Mouse (Mus musculus) embryo, embryonic 11 days (tissue): ENCODE results near the gene Atcay.
"Not testable (repeated sequence)": the region's sequence is repeated elsewhere in the genome, so short reads cannot be mapped to it uniquely, and the experiment has no call there.

Experiments
- DNase-seq: peaks from one replicate; pipeline ENCODE4 v3.0.0-alpha.2; 2015

The Atcay gene

GRCm38 (mm10) chr10:81240876-81241275, 10.2 kb upstream of the Atcay start:
- peak; percentile 80 for DNase-seq

- DNase-seq = no peak
These were observed 8.0 kb upstream of the Atcay start for GRCm38 (mm10) chr10:81238618-81239017.

GRCm38 (mm10) chr10:81236471-81237268, 6.0 kb upstream of the Atcay start:
- DNase-seq = no peak

GRCm38 (mm10) chr10:81234206-81234605, 3.6 kb upstream of the Atcay start:
- DNase-seq = no peak

- no peak for DNase-seq
These were observed 2.6 kb upstream of the Atcay start for GRCm38 (mm10) chr10:81233226-81233585.

- DNase-seq = peak; percentile 91
These were observed 2.1 kb upstream of the Atcay start, which contains the start of gene Zfr2 for GRCm38 (mm10) chr10:81232580-81233225. Zfr2 (plus strand) TSS chr10:81233155.

GRCm38 (mm10) chr10:81231436-81231835, 803 bp upstream of the Atcay start:
- DNase-seq = no peak

- no peak for DNase-seq
These were observed 747 bp downstream of the Atcay start for GRCm38 (mm10) chr10:81229735-81230437.

GRCm38 (mm10) chr10:81223731-81224130, 6.9 kb downstream of the Atcay start:
- not testable (repeated sequence) for DNase-seq

GRCm38 (mm10) chr10:81221402-81222015, 9.1 kb downstream of the Atcay start:
- DNase-seq = no peak

- peak; percentile 65 for DNase-seq
These were observed 12.7 kb downstream of the Atcay start for GRCm38 (mm10) chr10:81217964-81218363.

GRCm38 (mm10) chr10:81217267-81217666, 13.4 kb downstream of the Atcay start:
- not testable (repeated sequence) for DNase-seq

GRCm38 (mm10) chr10:81216810-81217209, 13.8 kb downstream of the Atcay start:
- DNase-seq = no peak

- no peak for DNase-seq
These were observed 14.4 kb downstream of the Atcay start for GRCm38 (mm10) chr10:81216260-81216659.

GRCm38 (mm10) chr10:81210154-81210553, 20.5 kb downstream of the Atcay start:
- DNase-seq = no peak

GRCm38 (mm10) chr10:81204137-81204536, 26.5 kb downstream of the Atcay start:
- no peak for DNase-seq

GRCm38 (mm10) chr10:81202978-81203720, 27.5 kb downstream of the Atcay start:
- DNase-seq = no peak

- no peak for DNase-seq
These were observed 28.6 kb downstream of the Atcay start, which contains the start of gene Nmrk2 for GRCm38 (mm10) chr10:81201807-81202758. Nmrk2 (minus strand) TSS chr10:81202051.

GRCm38 (mm10) chr10:81200605-81201287, 29.9 kb downstream of the Atcay start:
- DNase-seq = no peak

- DNase-seq = no peak
These were observed 30.5 kb downstream of the Atcay start for GRCm38 (mm10) chr10:81200141-81200540.

GRCm38 (mm10) chr10:81198990-81199389, 31.6 kb downstream of the Atcay start:
- DNase-seq = no peak
